Comparison of ENCODE assay signal across 23 mouse cellular contexts in the genomic region with DNA sequence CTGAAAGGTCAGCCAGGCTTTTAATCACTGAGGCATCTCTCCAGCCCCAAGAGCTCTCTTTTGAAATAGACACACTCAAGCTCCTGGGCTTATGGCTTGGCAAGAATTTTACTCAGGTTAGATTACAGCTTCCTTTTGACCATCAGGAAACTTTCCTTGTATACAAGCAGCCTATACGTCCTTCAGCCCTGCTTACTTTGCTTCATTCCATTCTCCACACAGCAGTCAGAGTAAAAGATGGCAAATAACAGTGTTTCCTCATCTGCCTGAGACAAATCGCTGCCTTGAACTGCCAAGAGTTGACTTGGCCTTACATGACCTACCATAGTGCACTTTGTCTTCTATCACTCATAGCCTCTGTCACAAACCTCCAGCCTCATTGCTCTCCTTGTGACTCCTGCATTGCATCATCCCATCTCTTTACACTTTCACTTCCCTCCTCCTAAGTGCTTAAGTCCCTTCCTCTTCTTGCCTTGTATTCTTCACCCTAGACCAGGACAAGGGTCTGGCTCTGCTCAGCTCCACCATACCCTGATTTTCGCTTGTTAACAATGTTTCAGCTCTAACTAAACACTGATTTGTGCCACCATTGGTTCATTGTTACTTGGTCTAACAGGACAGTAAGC.
A peak's percentile ranks its signal among the peaks of the same experiment; 100 is the strongest.
DNase-seq lines count a peak whose midpoint lies in the region; ATAC-seq and TF ChIP-seq lines count a peak whose summit lies in the region.
"Had no signal": no experiment of that assay in that cellular context is flagged by ENCODE, and none has a peak within 500 bp of the region (broad histone marks: within the 10 kb centered on the region; RNA-seq: fewer than 3 reads in every experiment).

No protein-coding gene starts in this region.

- no peaks in the 10 kb centered on the region for H3K36me3 ChIP-seq in forebrain, embryonic 10.5 days (replicated peaks)
- no peaks in the 10 kb centered on the region for H3K36me3 ChIP-seq in forebrain, embryonic 14.5 days (ENCODE audit: control insufficient read depth, insufficient read depth, low read length)
- H3K36me3 ChIP-seq in CH12.LX (replicated peaks in 1 of 2; ENCODE audit: control insufficient read depth in 1 of 2, insufficient read depth in 1 of 2, low read length in 1 of 2), result no peaks in the 10 kb centered on the region
- H3K36me3 ChIP-seq: embryonic facial prominence, embryonic 12.5 days; forebrain, embryonic 12.5 days; hindbrain, embryonic 13.5 days; kidney, embryonic 15.5 days had no signal

- no peak overlapping the region for H3K4me3 ChIP-seq in forebrain, embryonic 10.5 days
- no peak overlapping the region for H3K4me3 ChIP-seq in forebrain, embryonic 14.5 days (ENCODE audit: low read depth, low read length)
- H3K4me3 ChIP-seq in CH12.LX (replicated peaks in 1 of 3; ENCODE audit: low read depth in 2 of 3, low read length in 2 of 3, poor library complexity in 1 of 3), result no peak overlapping the region
- H3K4me3 ChIP-seq: embryonic facial prominence, embryonic 12.5 days; forebrain, embryonic 12.5 days; hindbrain, embryonic 13.5 days; kidney, embryonic 15.5 days; left cerebral cortex, adult 2 months had no signal

- TF ChIP-seq CTCF in CH12.LX (conservative IDR thresholded peaks at IDR 0.05 in 1 of 2, IDR thresholded peaks at IDR 0.05 in 1 of 2; ENCODE audit: low read depth in 2 of 2, low read length in 2 of 2), result no peak

- in situ Hi-C loops in CH12.LX (cut with MboI; ENCODE audit: low pct_ligation_motif_present, low pct_unique_long_range_greater_than_20kb, low sequenced_read_pairs), result no loop called here

- no peak for TF ChIP-seq EP300 in CH12.LX (IDR thresholded peaks at IDR 0.05; ENCODE audit: low read length)

- H3K27ac ChIP-seq in forebrain, embryonic 10.5 days, result peak overlapping the region; percentile 77; the same call in 1 of the 2 replicates
- no peak overlapping the region for H3K27ac ChIP-seq in forebrain, embryonic 14.5 days (ENCODE audit: low read depth, low read length)
- no peak overlapping the region for H3K27ac ChIP-seq in CH12.LX (ENCODE audit: insufficient read depth, low read depth)
- H3K27ac ChIP-seq: embryonic facial prominence, embryonic 12.5 days; forebrain, embryonic 12.5 days; hindbrain, embryonic 13.5 days; kidney, embryonic 15.5 days; left cerebral cortex, adult 2 months; macrophage; stomach, postnatal 0 days had no signal

- TF ChIP-seq POLR2A in CH12.LX (IDR thresholded peaks at IDR 0.05; ENCODE audit: low read depth, low read length), result no peak

- no peaks in the 10 kb centered on the region for H3K79me2 ChIP-seq in CH12.LX (replicated peaks; ENCODE audit: control insufficient read depth, extremely low read depth, insufficient read depth, poor library complexity, severe bottlenecking)

- H3K4me2 ChIP-seq in forebrain, embryonic 14.5 days (ENCODE audit: low read length), result no peak overlapping the region
- no peak overlapping the region for H3K4me2 ChIP-seq in CH12.LX (ENCODE audit: insufficient read depth, low read depth, poor library complexity, severe bottlenecking)
- H3K4me2 ChIP-seq: embryonic facial prominence, embryonic 12.5 days; forebrain, embryonic 12.5 days; hindbrain, embryonic 13.5 days; kidney, embryonic 15.5 days had no signal

- H3K9ac ChIP-seq in forebrain, embryonic 14.5 days (ENCODE audit: low read length), result no peak overlapping the region
- no peak overlapping the region for H3K9ac ChIP-seq in CH12.LX (ENCODE audit: insufficient read depth, low read depth)
- H3K9ac ChIP-seq: embryonic facial prominence, embryonic 12.5 days; forebrain, embryonic 12.5 days; hindbrain, embryonic 13.5 days; kidney, embryonic 15.5 days; liver, postnatal 0 days had no signal

- H3K9me3 ChIP-seq in forebrain, embryonic 10.5 days, result no peaks in the 10 kb centered on the region
- H3K9me3 ChIP-seq in forebrain, embryonic 14.5 days (replicated peaks; ENCODE audit: control insufficient read depth, low read length), result no peaks in the 10 kb centered on the region
- H3K9me3 ChIP-seq in CH12.LX (replicated peaks; ENCODE audit: low read length), result no peaks in the 10 kb centered on the region
- H3K9me3 ChIP-seq: embryonic facial prominence, embryonic 12.5 days; forebrain, embryonic 12.5 days; hindbrain, embryonic 13.5 days; kidney, embryonic 15.5 days had no signal

- DNase-seq in forebrain, embryonic 10.5 days (ENCODE audit: extremely low spot score, low spot score), result no peak
- DNase-seq in forebrain, embryonic 14.5 days (ENCODE audit: low spot score), result no peak
- peak; percentile 22 for DNase-seq in lung, postnatal 36 days
- no peak for DNase-seq in lung, postnatal 25 days (ENCODE audit: low spot score)
- peak; percentile 29 for DNase-seq in CH12.LX (ENCODE audit: extremely low read depth)
- no peak for DNase-seq in right cerebral cortex, postnatal 25 days
- DNase-seq: cerebellum, adult 11 months; cerebellum, adult 9-11 months; gastrocnemius, postnatal 36 days; kidney, adult 11 months; kidney, postnatal 36 days; liver, postnatal 0 days; thymus, adult 2 months; thymus, postnatal 4 days had no signal

- H3K4me1 ChIP-seq in forebrain, embryonic 10.5 days, result peaks cover 44% of the 10 kb centered on the region
- H3K4me1 ChIP-seq in forebrain, embryonic 14.5 days (ENCODE audit: control insufficient read depth, insufficient read depth, low read length), result no peaks in the 10 kb centered on the region
- peaks cover 6 to 9% of the 10 kb centered on the region in 2 experiments for H3K4me1 ChIP-seq in CH12.LX (ENCODE audit: control insufficient read depth in 1 of 2, insufficient read depth in 2 of 2)
- H3K4me1 ChIP-seq: embryonic facial prominence, embryonic 12.5 days; hindbrain, embryonic 13.5 days; kidney, embryonic 15.5 days had no signal

- peaks cover 14% of the 10 kb centered on the region for H3K27me3 ChIP-seq in forebrain, embryonic 10.5 days (ENCODE audit: poor library complexity, severe bottlenecking)
- no peaks in the 10 kb centered on the region for H3K27me3 ChIP-seq in forebrain, embryonic 14.5 days (replicated peaks; ENCODE audit: control insufficient read depth, insufficient read depth, low read length)
- H3K27me3 ChIP-seq in CH12.LX (replicated peaks), result no peaks in the 10 kb centered on the region
- H3K27me3 ChIP-seq: embryonic facial prominence, embryonic 12.5 days; forebrain, embryonic 12.5 days; hindbrain, embryonic 13.5 days; kidney, embryonic 15.5 days had no signal

- ATAC-seq in forebrain, embryonic 14.5 days, result no peak
- peak; percentile 81 for ATAC-seq in common myeloid progenitor, adult 5-6 weeks (replicated peaks; ENCODE audit: low read depth, poor library complexity, severe bottlenecking)
- ATAC-seq: liver, postnatal 0 days; midbrain, embryonic 16.5 days had no signal

- WGBS in forebrain, embryonic 10.5 days, result 74% methylated on average over 3 of the region's 3 CpGs
- WGBS in forebrain, embryonic 14.5 days, result 68% methylated on average over 3 of the region's 3 CpGs

- TF ChIP-seq RAD21 in CH12.LX (IDR thresholded peaks at IDR 0.05; ENCODE audit: low read depth, low read length), result no peak

- dilution Hi-C loops in CH12.LX (cut with MboI; ENCODE audit: extremely low pct_ligation_motif_present, extremely low pct_unique_long_range_greater_than_20kb, low sequenced_read_pairs), result no loop called here

TF ChIP-seq in CH12.LX, 34 proteins besides CTCF, POLR2A, EP300 and RAD21:
- TF ChIP-seq IRF4 (IDR thresholded peaks at IDR 0.05; ENCODE audit: low read depth, low read length) (no peak; the same call in 1 of the 2 replicates), NRF1 (IDR thresholded peaks at IDR 0.05; ENCODE audit: low read depth, low read length) (no peak), MAZ (IDR thresholded peaks at IDR 0.05; ENCODE audit: low read depth, low read length) (no peak), MEF2A (IDR thresholded peaks at IDR 0.05; ENCODE audit: borderline replicate concordance, low read depth, low read length) (no peak), ELF1 (IDR thresholded peaks at IDR 0.05; ENCODE audit: low read depth, low read length) (no peak), HCFC1 (IDR thresholded peaks at IDR 0.05; ENCODE audit: low read depth, low read length) (no peak), JUN (IDR thresholded peaks at IDR 0.05; ENCODE audit: insufficient read depth, low read depth, low read length) (no peak), USF1 (IDR thresholded peaks at IDR 0.05; ENCODE audit: low read depth, low read length) (no peak), MAFK (IDR thresholded peaks at IDR 0.05; ENCODE audit: insufficient replicate concordance, low read length) (no peak), ETS1 (conservative IDR thresholded peaks at IDR 0.05; ENCODE audit: low read depth, low read length) (no peak), GABPA (IDR thresholded peaks at IDR 0.05; ENCODE audit: insufficient replicate concordance, low read depth, low read length) (no peak), ZC3H11A (IDR thresholded peaks at IDR 0.05; ENCODE audit: low read depth, low read length) (no peak), USF2 (conservative IDR thresholded peaks at IDR 0.05; ENCODE audit: low read depth, low read length) (no peak), KAT2A (IDR thresholded peaks at IDR 0.05; ENCODE audit: insufficient replicate concordance, low read length) (no peak), NELFE (IDR thresholded peaks at IDR 0.05; ENCODE audit: low read depth, low read length) (no peak), MAX (IDR thresholded peaks at IDR 0.05; ENCODE audit: low read length) (no peak), ZMIZ1 (IDR thresholded peaks at IDR 0.05; ENCODE audit: low read depth, low read length) (no peak)

Comparison
In these comparisons a context has a peak if more than half of its experiments do, and no peak if none do; other contexts are left out.
1. DNase-seq: peak in lung, postnatal 36 days (single experiment) and CH12.LX (single experiment); none in forebrain, embryonic 10.5 days (single experiment), forebrain, embryonic 14.5 days (single experiment), lung, postnatal 25 days (single experiment) and right cerebral cortex, postnatal 25 days (single experiment).